Mouse (Mus musculus): ENCODE data around the gene A630095N17Rik.
"Not testable (repeated sequence)": the region's sequence is repeated elsewhere in the genome, so short reads cannot be mapped to it uniquely, and the experiment has no call there.

GRCm38 (mm10) chr1:75232489-75232888 lies 587 bp upstream of the A630095N17Rik start:
- not testable (repeated sequence) for TF ChIP-seq CTCF (IDR thresholded peaks at IDR 0.05; ENCODE audit: low read depth, low read length); POLR2A (IDR thresholded peaks at IDR 0.05; ENCODE audit: borderline replicate concordance, low read depth, low read length)

Data from bone marrow macrophage, adult 2 months (primary cell).